ENCODE assay signal across 32 mouse cellular contexts in the genomic region with DNA sequence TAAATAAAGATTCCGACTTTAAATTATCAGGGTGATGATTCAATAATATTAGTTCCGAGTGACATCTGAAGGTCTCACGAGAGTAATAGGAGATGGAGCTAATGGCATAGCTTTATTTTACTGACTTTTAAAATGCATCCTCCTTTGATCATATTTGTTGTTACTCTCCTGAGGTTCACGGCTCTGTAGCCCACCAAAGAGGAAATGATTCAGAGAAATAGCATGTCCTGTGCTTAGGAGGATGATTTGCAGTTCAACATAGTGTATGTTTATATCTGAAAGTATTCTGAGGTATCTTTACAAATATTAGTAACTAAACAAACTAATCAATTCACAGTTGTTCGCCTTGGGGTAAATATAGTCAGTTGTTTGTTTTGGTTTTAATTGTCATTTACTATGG. TPM values are rescaled to one million over a fixed set of nuclear protein-coding genes. Genes with fewer than 3 reads are reported as not detected.
A peak's percentile ranks its signal among the peaks of the same experiment; 100 is the strongest.
DNase-seq lines count a peak whose midpoint lies in the region; TF ChIP-seq lines count a peak whose summit lies in the region.
"Had no signal": no experiment of that assay in that cellular context is flagged by ENCODE, and none has a peak within 500 bp of the region (broad histone marks: within the 10 kb centered on the region; RNA-seq: fewer than 3 reads in every experiment).

No protein-coding gene starts in this region.

- H3K36me3 ChIP-seq in macrophage (ENCODE audit: inconsistent target), result no peaks in the 10 kb centered on the region
- H3K36me3 ChIP-seq in hindbrain, embryonic 10.5 days, result no peaks in the 10 kb centered on the region
- H3K36me3 ChIP-seq: embryonic facial prominence, embryonic 13.5 days; embryonic facial prominence, embryonic 15.5 days; forebrain, embryonic 10.5 days; forebrain, embryonic 12.5 days; G1E had no signal

- no peak overlapping the region for H3K4me3 ChIP-seq in bone marrow macrophage, adult 2 months (ENCODE audit: insufficient read depth, low read length)
- no peak overlapping the region for H3K4me3 ChIP-seq in macrophage (ENCODE audit: inconsistent target)
- no peak overlapping the region for H3K4me3 ChIP-seq in hindbrain, embryonic 10.5 days
- H3K4me3 ChIP-seq: embryonic facial prominence, embryonic 13.5 days; embryonic facial prominence, embryonic 15.5 days; erythroblast, embryonic 14.5 days; forebrain, embryonic 10.5 days; forebrain, embryonic 12.5 days had no signal

- no peaks in the 10 kb centered on the region for H3K9me3 ChIP-seq in hindbrain, embryonic 10.5 days
- H3K9me3 ChIP-seq: embryonic facial prominence, embryonic 13.5 days; embryonic facial prominence, embryonic 15.5 days; forebrain, embryonic 10.5 days; forebrain, embryonic 12.5 days had no signal

- H3K27me3 ChIP-seq in hindbrain, embryonic 10.5 days (ENCODE audit: insufficient read depth, poor library complexity, severe bottlenecking), result no peaks in the 10 kb centered on the region
- H3K27me3 ChIP-seq: CH12.LX; embryonic facial prominence, embryonic 13.5 days; embryonic facial prominence, embryonic 15.5 days; forebrain, embryonic 12.5 days; Patski had no signal

- H3K27ac ChIP-seq in bone marrow macrophage, adult 2 months (ENCODE audit: insufficient read depth, low read depth, low read length), result peak overlapping the region; percentile 69
- peak overlapping the region; percentile 67; the same call in 1 of the 2 replicates for H3K27ac ChIP-seq in macrophage
- H3K27ac ChIP-seq in hindbrain, embryonic 10.5 days, result no peak overlapping the region
- H3K27ac ChIP-seq: embryonic facial prominence, embryonic 13.5 days; embryonic facial prominence, embryonic 15.5 days; forebrain, embryonic 10.5 days; forebrain, embryonic 12.5 days had no signal

- no peaks in the 10 kb centered on the region for H3K79me2 ChIP-seq in macrophage (ENCODE audit: inconsistent target)

- peaks cover 34% of the 10 kb centered on the region for H3K4me1 ChIP-seq in bone marrow macrophage, adult 2 months (ENCODE audit: control insufficient read depth, insufficient read depth, low read length)
- H3K4me1 ChIP-seq in hindbrain, embryonic 10.5 days (replicated peaks), result no peaks in the 10 kb centered on the region
- H3K4me1 ChIP-seq: embryonic facial prominence, embryonic 15.5 days had no signal

- 61% methylated on average over 5 of the region's 5 CpGs for WGBS in macrophage (ENCODE audit: missing documents)
- 84% methylated on average over 5 of the region's 5 CpGs for WGBS in hindbrain, embryonic 10.5 days

- peak; percentile 58 for DNase-seq in 416B (ENCODE audit: low read depth)
- no peak for DNase-seq in spleen, adult 18-20 months
- no peak for DNase-seq in hindbrain, embryonic 10.5 days (ENCODE audit: low spot score)
- DNase-seq: adrenal gland, adult 8-10 months; adrenal gland, postnatal 14 days; adrenal gland, postnatal 36 days; B cell, adult 2 months; cerebellum, adult 11 months; cerebellum, adult 18-20 months; cerebellum, adult 8-10 months; cerebellum, adult 9-11 months; cerebellum, postnatal 14 days; cerebellum, postnatal 36 days; embryo, embryonic 11 days had no signal

- TF ChIP-seq POLR2A in bone marrow macrophage, adult 2 months (IDR thresholded peaks at IDR 0.05; ENCODE audit: borderline replicate concordance, low read depth, low read length), result no peak

- no peak for TF ChIP-seq CTCF in bone marrow macrophage, adult 2 months (IDR thresholded peaks at IDR 0.05; ENCODE audit: low read depth, low read length)

RNA-seq across cellular contexts. Expression of a gene that starts 32.4 kb away (rescaled TPM):
- polyA plus RNA-seq in bone marrow macrophage, adult 2 months (2012; ENCODE audit: insufficient read depth, insufficient read length, missing spikeins), result not detected in 2 replicates
- total RNA-seq in macrophage (2018; cell fraction: chromatin; rRNA removed), result not detected
- not detected for total RNA-seq in macrophage (2018; cell fraction: cytosol; rRNA removed)
- not detected for total RNA-seq in macrophage (2018; cell fraction: nucleus; rRNA removed)
- not detected in 3 replicates for polyA plus RNA-seq in macrophage (2018)
- not detected in 2 replicates for polyA plus RNA-seq in hindbrain, embryonic 10.5 days (2016; fragmentation: Nextera tagmentation; extraction: Ambion mirVana)
- total RNA-seq: adrenal gland, adult 18-20 months; adrenal gland, adult 8-10 months; adrenal gland, postnatal 14 days; adrenal gland, postnatal 36 days; CH12.LX; common myeloid progenitor, adult 5-6 weeks; G1E had no signal
- polyA plus RNA-seq: activated CD4-positive, CD25-positive, alpha-beta regulatory T cell, adult 4 months; brain, embryonic 14.5 days; CD4-positive, CD25-positive, alpha-beta regulatory T cell, adult 4 months; embryonic facial prominence, embryonic 11.5 days; embryonic facial prominence, embryonic 13.5 days; erythroblast, embryonic 14.5 days; forebrain, embryonic 10.5 days; forebrain, embryonic 12.5 days; forebrain, embryonic 14.5 days; forebrain, embryonic 16.5 days; G1E; Patski had no signal

RNA-seq across cellular contexts. Expression of a gene that starts 58.6 kb away (rescaled TPM):
- polyA plus RNA-seq in bone marrow macrophage, adult 2 months (2012; ENCODE audit: insufficient read depth, insufficient read length, missing spikeins), result not detected in 2 replicates
- total RNA-seq in macrophage (2018; cell fraction: chromatin; rRNA removed), result not detected
- not detected for total RNA-seq in macrophage (2018; cell fraction: cytosol; rRNA removed)
- not detected for total RNA-seq in macrophage (2018; cell fraction: nucleus; rRNA removed)
- not detected in 3 replicates for polyA plus RNA-seq in macrophage (2018)
- 0.12 TPM in 1 of 2 replicates, not detected in the other for polyA plus RNA-seq in hindbrain, embryonic 10.5 days (2016; fragmentation: Nextera tagmentation; extraction: Ambion mirVana)
- total RNA-seq: adrenal gland, postnatal 14 days; adrenal gland, postnatal 36 days; CH12.LX; common myeloid progenitor, adult 5-6 weeks had no signal
- polyA plus RNA-seq: activated CD4-positive, CD25-positive, alpha-beta regulatory T cell, adult 4 months; CD4-positive, CD25-positive, alpha-beta regulatory T cell, adult 4 months; erythroblast, embryonic 14.5 days; forebrain, embryonic 10.5 days; forebrain, embryonic 12.5 days; G1E; Patski had no signal
